Mouse (Mus musculus) small intestine, adult 2 months (tissue): Measurements from ENCODE around the gene Efnb2.

Experiments used
- CTCF ChIP-seq: fragments of 200-500 bp; IDR thresholded peaks from 2 replicates; pipeline ENCODE4 v1.5.1; 2012; ENCODE audit warnings: low read depth, mild to moderate bottlenecking, control low read depth, inconsistent platforms, low read length, moderate library complexity, mixed read lengths; ENCODE audit not compliant: insufficient replicate concordance, insufficient read length; ENCODE audit errors: extremely low read depth
- POLR2A ChIP-seq: fragments of 200-500 bp; IDR thresholded peaks from 2 replicates; pipeline ENCODE4 v1.6.1; 2012; ENCODE audit warnings: low read depth, mild to moderate bottlenecking, control low read depth, inconsistent platforms, low read length, moderate library complexity

DNA sequence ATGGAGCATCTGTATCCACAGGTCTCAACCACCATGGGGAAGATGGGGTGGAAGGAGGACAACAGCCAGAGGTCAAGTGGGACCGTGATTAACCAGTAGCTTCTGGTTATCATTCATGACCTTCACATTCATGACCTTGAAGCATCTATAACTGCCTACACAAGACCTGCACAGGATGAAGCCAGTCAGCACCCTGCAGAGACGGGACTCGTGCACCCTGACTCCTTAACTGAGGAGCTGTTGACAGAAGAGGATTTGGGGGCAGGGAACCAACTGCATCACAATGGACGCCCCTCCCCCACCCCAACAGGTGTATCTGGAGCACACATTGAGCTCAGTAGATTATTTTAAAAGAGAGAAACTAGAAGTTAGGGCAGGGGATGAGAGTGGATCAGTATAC lies 49.1 kb downstream of the Efnb2 start:
- TF ChIP-seq POLR2A, result no peak
- no peak for TF ChIP-seq CTCF
